Mouse (Mus musculus): Measurements from ENCODE around the gene Kcnn3. TPM values are rescaled to one million over a fixed set of nuclear protein-coding genes. Genes with fewer than 3 reads are reported as not detected.

Kcnn3 gene
- polyA plus RNA-seq, 1 experiment = 0.02 TPM

- no peaks in the 10 kb centered on the region for H3K36me3 ChIP-seq (ENCODE audit: control insufficient read depth)
- no peaks in the 10 kb centered on the region for H3K4me1 ChIP-seq (ENCODE audit: control insufficient read depth)
- no peaks in the 10 kb centered on the region for H3K9me3 ChIP-seq (ENCODE audit: control insufficient read depth, low read length)
- H3K4me3 ChIP-seq (replicated peaks) = no peak overlapping the region
- TF ChIP-seq TAL1 (IDR thresholded peaks at IDR 0.05; ENCODE audit: low read length) (no peak), GATA1 (IDR thresholded peaks at IDR 0.05; ENCODE audit: low read length) (no peak)
- H3K27me3 ChIP-seq (ENCODE audit: control insufficient read depth) = no peaks in the 10 kb centered on the region
Measured at GRCm38 (mm10) chr3:89534566-89535097, 14.7 kb downstream of the Kcnn3 start.

- Histone ChIP-seq H3K4me1 (ENCODE audit: control insufficient read depth) (no peaks in the 10 kb centered on the region), H3K27me3 (ENCODE audit: control insufficient read depth) (no peaks in the 10 kb centered on the region), H3K36me3 (ENCODE audit: control insufficient read depth) (no peaks in the 10 kb centered on the region), H3K9me3 (ENCODE audit: control insufficient read depth, low read length) (no peaks in the 10 kb centered on the region), H3K4me3 (replicated peaks) (no peak overlapping the region)
- no peak for TF ChIP-seq TAL1 (IDR thresholded peaks at IDR 0.05; ENCODE audit: low read length)
- TF ChIP-seq GATA1 (IDR thresholded peaks at IDR 0.05; ENCODE audit: low read length) = no peak
Measured at GRCm38 (mm10) chr3:89535147-89535546, 15.2 kb downstream of the Kcnn3 start.

GRCm38 (mm10) chr3:89539036-89539739 is 19.2 kb downstream of the Kcnn3 start:
- H3K27me3 ChIP-seq (ENCODE audit: control insufficient read depth) = no peaks in the 10 kb centered on the region
- H3K36me3 ChIP-seq (ENCODE audit: control insufficient read depth) = no peaks in the 10 kb centered on the region

GRCm38 (mm10) chr3:89539740-89540370 is 19.9 kb downstream of the Kcnn3 start:
- Histone ChIP-seq H3K27me3 (ENCODE audit: control insufficient read depth) (no peaks in the 10 kb centered on the region), H3K4me3 (replicated peaks) (no peak overlapping the region), H3K36me3 (ENCODE audit: control insufficient read depth) (no peaks in the 10 kb centered on the region), H3K4me1 (ENCODE audit: control insufficient read depth) (no peaks in the 10 kb centered on the region), H3K9me3 (ENCODE audit: control insufficient read depth, low read length) (no peaks in the 10 kb centered on the region; the same call in 1 of the 2 replicates)
- no peak for TF ChIP-seq TAL1 (IDR thresholded peaks at IDR 0.05; ENCODE audit: low read length)
- TF ChIP-seq GATA1 (IDR thresholded peaks at IDR 0.05; ENCODE audit: low read length) = no peak

More at GRCm38 (mm10) chr3:89539036-89539739, 19.2 kb downstream of the Kcnn3 start:
- no peaks in the 10 kb centered on the region for H3K4me1 ChIP-seq (ENCODE audit: control insufficient read depth)
- TF ChIP-seq GATA1 (IDR thresholded peaks at IDR 0.05; ENCODE audit: low read length) (no peak), TAL1 (IDR thresholded peaks at IDR 0.05; ENCODE audit: low read length) (no peak)
- H3K9me3 ChIP-seq (ENCODE audit: control insufficient read depth, low read length) = no peaks in the 10 kb centered on the region
- H3K4me3 ChIP-seq (replicated peaks) = no peak overlapping the region

- no peaks in the 10 kb centered on the region for H3K27me3 ChIP-seq (ENCODE audit: control insufficient read depth)
- H3K4me1 ChIP-seq (ENCODE audit: control insufficient read depth) = no peaks in the 10 kb centered on the region
- peaks cover 4% of the 10 kb centered on the region; the same call in 1 of the 2 replicates for H3K9me3 ChIP-seq (ENCODE audit: control insufficient read depth, low read length)
- H3K36me3 ChIP-seq (ENCODE audit: control insufficient read depth) = no peaks in the 10 kb centered on the region
- TF ChIP-seq TAL1 (IDR thresholded peaks at IDR 0.05; ENCODE audit: low read length) (no peak), GATA1 (IDR thresholded peaks at IDR 0.05; ENCODE audit: low read length) (no peak)
- no peak overlapping the region for H3K4me3 ChIP-seq (replicated peaks)
Measured at GRCm38 (mm10) chr3:89540371-89540743, 20.4 kb downstream of the Kcnn3 start.

- no peak for TF ChIP-seq TAL1 (IDR thresholded peaks at IDR 0.05; ENCODE audit: low read length)
- H3K9me3 ChIP-seq (ENCODE audit: control insufficient read depth, low read length) = peaks cover 6% of the 10 kb centered on the region; the same call in 1 of the 2 replicates
- H3K4me1 ChIP-seq (ENCODE audit: control insufficient read depth) = no peaks in the 10 kb centered on the region; the same call in 1 of the 2 replicates
- no peaks in the 10 kb centered on the region for H3K36me3 ChIP-seq (ENCODE audit: control insufficient read depth)
- H3K27me3 ChIP-seq (ENCODE audit: control insufficient read depth) = no peaks in the 10 kb centered on the region
- no peak overlapping the region for H3K4me3 ChIP-seq (replicated peaks)
Measured at GRCm38 (mm10) chr3:89546951-89547350, 27.0 kb downstream of the Kcnn3 start.

- Histone ChIP-seq H3K36me3 (ENCODE audit: control insufficient read depth) (no peaks in the 10 kb centered on the region), H3K4me3 (replicated peaks) (no peak overlapping the region), H3K27me3 (ENCODE audit: control insufficient read depth) (no peaks in the 10 kb centered on the region), H3K9me3 (ENCODE audit: control insufficient read depth, low read length) (peaks cover 6% of the 10 kb centered on the region; the same call in 1 of the 2 replicates), H3K4me1 (ENCODE audit: control insufficient read depth) (peaks cover 8% of the 10 kb centered on the region)
- no peak for TF ChIP-seq GATA1 (IDR thresholded peaks at IDR 0.05; ENCODE audit: low read length)
- no peak for TF ChIP-seq TAL1 (IDR thresholded peaks at IDR 0.05; ENCODE audit: low read length)
Measured at GRCm38 (mm10) chr3:89548805-89549204, 28.8 kb downstream of the Kcnn3 start.

- Histone ChIP-seq H3K4me3 (replicated peaks) (no peak overlapping the region), H3K9me3 (ENCODE audit: control insufficient read depth, low read length) (peaks cover 6% of the 10 kb centered on the region; the same call in 1 of the 2 replicates), H3K36me3 (ENCODE audit: control insufficient read depth) (no peaks in the 10 kb centered on the region), H3K4me1 (ENCODE audit: control insufficient read depth) (peaks cover 14% of the 10 kb centered on the region), H3K27me3 (ENCODE audit: control insufficient read depth) (no peaks in the 10 kb centered on the region)
- TF ChIP-seq GATA1 (IDR thresholded peaks at IDR 0.05; ENCODE audit: low read length) = no peak
- TF ChIP-seq TAL1 (IDR thresholded peaks at IDR 0.05; ENCODE audit: low read length) = no peak
Measured at GRCm38 (mm10) chr3:89549488-89549887, 29.5 kb downstream of the Kcnn3 start.

- no peaks in the 10 kb centered on the region for H3K36me3 ChIP-seq (ENCODE audit: control insufficient read depth)
- no peaks in the 10 kb centered on the region for H3K27me3 ChIP-seq (ENCODE audit: control insufficient read depth)
- no peak overlapping the region for H3K4me3 ChIP-seq (replicated peaks)
- TF ChIP-seq TAL1 (IDR thresholded peaks at IDR 0.05; ENCODE audit: low read length) (no peak), GATA1 (IDR thresholded peaks at IDR 0.05; ENCODE audit: low read length) (no peak)
- H3K9me3 ChIP-seq (ENCODE audit: control insufficient read depth, low read length) = no peaks in the 10 kb centered on the region; the same call in 1 of the 2 replicates
- peaks cover 15% of the 10 kb centered on the region for H3K4me1 ChIP-seq (ENCODE audit: control insufficient read depth)
Measured at GRCm38 (mm10) chr3:89551880-89552279, 31.9 kb downstream of the Kcnn3 start.

Measured in erythroblast, embryonic 14.5 days (primary cell).